Mouse (Mus musculus) myocyte (in vitro differentiated cells): ENCODE data around the gene Vpreb3.
A peak's percentile ranks its signal among the peaks of the same experiment; 100 is the strongest.

Experiments used
- CEBPB ChIP-seq: IDR thresholded peaks from 2 replicates; pipeline ENCODE4 v1.6.1; 2011; ENCODE audit warnings: mild to moderate bottlenecking, moderate library complexity; ENCODE audit not compliant: poor library complexity, insufficient read depth, severe bottlenecking
- E2F4 ChIP-seq: IDR thresholded peaks from one replicate; pipeline ENCODE4 v1.6.1; 2011; ENCODE audit warnings: mild to moderate bottlenecking, control low read depth, moderate library complexity; ENCODE audit not compliant: insufficient read depth
- MYOD1 ChIP-seq, 3 experiments: IDR thresholded peaks; one replicate each; pipeline ENCODE4 v1.6.1; 2011; ENCODE audit warnings: control low read depth in 2 of 3, low read depth in 2 of 3, mild to moderate bottlenecking in 2 of 3, moderate library complexity in 1 of 3; ENCODE audit not compliant: insufficient read length in 2 of 3, control insufficient read depth in 1 of 3
- MYOG ChIP-seq, 3 experiments: IDR thresholded peaks; one replicate each; pipeline ENCODE4 v1.6.1; 2011; ENCODE audit warnings: control low read depth in 2 of 3, low read depth in 2 of 3, mild to moderate bottlenecking in 2 of 3; ENCODE audit not compliant: insufficient read length in 2 of 3, control insufficient read depth in 1 of 3, insufficient read depth in 1 of 3
- POLR2A ChIP-seq: IDR thresholded peaks from one replicate; pipeline ENCODE4 v1.6.1; 2011; ENCODE audit warnings: low read depth, mild to moderate bottlenecking, control low read depth, moderate library complexity; ENCODE audit not compliant: insufficient read length
- POLR2AphosphoS2 ChIP-seq: IDR thresholded peaks from one replicate; pipeline ENCODE4 v1.6.1; 2011; ENCODE audit warnings: low read depth, control low read depth; ENCODE audit not compliant: insufficient read length
- REST ChIP-seq: IDR thresholded peaks from one replicate; pipeline ENCODE4 v1.6.1; 2011; ENCODE audit warnings: mild to moderate bottlenecking, control low read depth, moderate library complexity; ENCODE audit not compliant: insufficient read depth, insufficient read length
- USF1 ChIP-seq: IDR thresholded peaks from one replicate; pipeline ENCODE4 v1.6.1; 2011; ENCODE audit warnings: low read depth, mild to moderate bottlenecking, control low read depth, moderate library complexity

- TF ChIP-seq POLR2A (no peak), USF1 (no peak), MYOG (IDR thresholded peaks at IDR 0.05; ENCODE audit: control insufficient read depth in 1 of 3, insufficient read depth in 1 of 3, insufficient read length in 2 of 3, low read depth in 2 of 3) (peak in 2 of 3 experiments; percentile 47 to 67), POLR2AphosphoS2 (no peak), CEBPB (no peak), MYOD1 (IDR thresholded peaks at IDR 0.05; ENCODE audit: control insufficient read depth in 1 of 3, insufficient read length in 2 of 3, low read depth in 2 of 3) (peak in 2 of 3 experiments; percentile 51 to 66), REST (no peak), E2F4 (no peak)
Observed at GRCm38 (mm10) chr10:75897373-75897772, 45.5 kb upstream of the Vpreb3 start.
